Mouse (Mus musculus): Measurements from ENCODE around the gene Gm27179.
"Not testable (repeated sequence)": the region's sequence is repeated elsewhere in the genome, so short reads cannot be mapped to it uniquely, and the experiment has no call there.

GRCm38 (mm10) chr14:69540113-69540512, 27.8 kb upstream of the Gm27179 start:
- not testable (repeated sequence) for TF ChIP-seq CTCF (IDR thresholded peaks at IDR 0.05; ENCODE audit: extremely low read depth, insufficient read depth, insufficient read length, insufficient replicate concordance); POLR2A (IDR thresholded peaks at IDR 0.05; ENCODE audit: low read depth, low read length)

Measured in spleen, adult 2 months (tissue).